Mouse (Mus musculus) heart, adult 2 months (tissue): Measurements from ENCODE around the gene Fgf11.

Experiments
- CTCF ChIP-seq: fragments of 200-600 bp; IDR thresholded peaks from 2 replicates; pipeline ENCODE4 v1.8.1; 2022; ENCODE audit warnings: antibody characterized with exemption, mild to moderate bottlenecking, moderate library complexity
- POLR2A ChIP-seq: fragments of 200-500 bp; IDR thresholded peaks from 2 replicates; pipeline ENCODE4 v1.6.1; 2011; ENCODE audit warnings: mild to moderate bottlenecking, low read depth, low read length, control low read depth; ENCODE audit not compliant: insufficient read depth

GRCm38 (mm10) chr11:69834001-69834549 lies 32.4 kb upstream of the Fgf11 start:
- no peak for TF ChIP-seq POLR2A
- no peak for TF ChIP-seq CTCF
